Mouse (Mus musculus): ENCODE data around the gene Pno1. TPM values are rescaled to one million over a fixed set of nuclear protein-coding genes. Genes with fewer than 3 reads are reported as not detected.

Gene Pno1
- polyA plus RNA-seq, 1 experiment, result 48.5 TPM

DNA sequence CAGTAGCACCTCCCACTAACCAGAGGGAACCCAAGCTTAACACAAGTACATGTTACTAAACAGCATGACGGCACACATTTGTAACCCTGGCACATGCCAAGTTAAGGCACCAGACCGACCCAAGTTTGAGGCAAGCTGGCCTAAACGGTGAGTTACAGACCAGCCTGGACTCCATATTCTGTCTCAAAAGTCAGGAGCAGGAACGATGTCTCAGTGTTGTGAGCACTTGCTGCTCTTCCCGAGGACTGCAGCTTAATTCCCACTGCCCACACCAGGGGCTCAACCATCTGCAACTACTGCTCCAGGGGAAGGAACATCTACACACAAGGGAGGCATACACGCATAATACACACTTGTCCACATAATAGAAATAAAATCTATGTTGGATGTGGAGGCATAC lies 8.9 kb downstream of the Pno1 start:
- TF ChIP-seq USF1 (IDR thresholded peaks at IDR 0.05; ENCODE audit: low read depth), result no peak
- TF ChIP-seq FOSL1 (IDR thresholded peaks at IDR 0.05; ENCODE audit: insufficient read depth, low read length, poor library complexity, severe bottlenecking), result no peak
- TF ChIP-seq MYOD1 (IDR thresholded peaks at IDR 0.05; ENCODE audit: control insufficient read depth, insufficient read length, low read depth), result no peak
- no peak for TF ChIP-seq CTCF (IDR thresholded peaks at IDR 0.05; ENCODE audit: control insufficient read depth, insufficient read depth, insufficient read length)
- no peak for TF ChIP-seq MYOG (IDR thresholded peaks at IDR 0.05; ENCODE audit: control insufficient read depth, extremely low read depth, insufficient read length)
- no peak for TF ChIP-seq MAX (IDR thresholded peaks at IDR 0.05)
- TF ChIP-seq CEBPB (IDR thresholded peaks at IDR 0.05; ENCODE audit: low read depth), result no peak
- H3K27me3 ChIP-seq (ENCODE audit: control insufficient read depth, insufficient read depth, insufficient read length), result no peaks in the 10 kb centered on the region
- peaks cover 7% of the 10 kb centered on the region for H3K79me3 ChIP-seq (ENCODE audit: low read depth)
- H3K4me3 ChIP-seq (ENCODE audit: insufficient read depth, poor library complexity, severe bottlenecking), result no peak overlapping the region
- peaks cover 94% of the 10 kb centered on the region for H3K36me3 ChIP-seq (ENCODE audit: control insufficient read depth, insufficient read depth)
- peaks cover 27% of the 10 kb centered on the region for H3K79me2 ChIP-seq (ENCODE audit: control insufficient read depth, insufficient read depth)
- H3ac ChIP-seq (ENCODE audit: control insufficient read depth, insufficient read length, low read depth), result no peak overlapping the region

DNA sequence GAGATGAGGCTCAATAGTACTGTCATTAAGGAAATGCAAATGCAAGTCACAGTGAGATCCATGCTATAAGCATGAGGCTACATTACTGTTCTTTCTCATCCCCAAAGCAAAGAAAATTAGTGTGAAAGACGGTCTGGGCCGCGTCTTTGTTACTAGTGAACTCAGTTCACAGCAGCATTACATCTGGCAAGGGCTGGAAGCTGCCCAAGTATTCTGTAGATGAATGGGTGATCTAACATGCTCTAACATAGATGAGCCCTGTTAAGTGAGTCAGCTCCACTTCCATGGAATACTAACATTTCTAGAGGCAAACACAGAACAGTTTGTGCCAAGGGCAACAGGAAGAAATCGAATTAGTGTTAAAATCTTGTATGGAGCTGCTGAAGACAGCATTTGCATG lies 10.4 kb downstream of the Pno1 start:
- H3K79me2 ChIP-seq (ENCODE audit: control insufficient read depth, insufficient read depth), result peaks cover 11% of the 10 kb centered on the region
- H3K4me3 ChIP-seq (ENCODE audit: insufficient read depth, poor library complexity, severe bottlenecking), result no peak overlapping the region
- H3ac ChIP-seq (ENCODE audit: control insufficient read depth, insufficient read length, low read depth), result no peak overlapping the region
- peaks cover 94% of the 10 kb centered on the region for H3K36me3 ChIP-seq (ENCODE audit: control insufficient read depth, insufficient read depth)
- peaks cover 1% of the 10 kb centered on the region for H3K79me3 ChIP-seq (ENCODE audit: low read depth)
- TF ChIP-seq USF1 (IDR thresholded peaks at IDR 0.05; ENCODE audit: low read depth) (no peak), CTCF (IDR thresholded peaks at IDR 0.05; ENCODE audit: control insufficient read depth, insufficient read depth, insufficient read length) (no peak), CEBPB (IDR thresholded peaks at IDR 0.05; ENCODE audit: low read depth) (no peak), MYOD1 (IDR thresholded peaks at IDR 0.05; ENCODE audit: control insufficient read depth, insufficient read length, low read depth) (no peak), MYOG (IDR thresholded peaks at IDR 0.05; ENCODE audit: control insufficient read depth, extremely low read depth, insufficient read length) (no peak), FOSL1 (IDR thresholded peaks at IDR 0.05; ENCODE audit: insufficient read depth, low read length, poor library complexity, severe bottlenecking) (no peak), MAX (IDR thresholded peaks at IDR 0.05) (no peak)
- no peaks in the 10 kb centered on the region for H3K27me3 ChIP-seq (ENCODE audit: control insufficient read depth, insufficient read depth, insufficient read length)

DNA sequence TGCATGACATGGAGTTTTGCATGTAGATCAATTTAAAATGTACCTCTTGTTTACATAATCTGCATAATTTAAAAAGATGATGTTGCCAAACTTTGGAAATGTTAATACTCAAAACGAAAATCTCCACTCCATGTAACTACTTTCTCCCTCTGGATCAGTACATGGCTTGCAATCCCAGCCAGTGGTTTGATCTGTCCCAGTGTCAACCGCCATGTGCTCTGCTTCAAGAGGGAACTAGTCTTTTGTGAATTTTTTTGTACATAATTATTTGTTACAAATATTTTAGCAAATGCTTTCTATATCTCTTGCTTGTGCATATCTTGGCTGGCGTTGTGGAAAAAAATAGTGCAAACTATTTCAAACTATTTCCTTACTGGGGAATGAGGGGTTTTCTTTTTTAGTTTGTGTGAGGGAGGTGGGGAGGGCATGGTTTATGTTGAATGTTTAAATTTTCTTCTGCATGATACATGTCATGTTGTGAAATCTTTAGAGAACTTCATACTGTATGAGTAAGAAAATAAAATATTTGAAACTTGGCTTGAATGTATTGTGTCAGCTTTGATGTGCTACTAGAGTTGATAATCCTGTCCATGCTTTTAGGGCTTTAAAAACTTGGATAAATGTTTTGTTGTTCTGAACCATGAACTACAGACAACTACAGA lies 11.4 kb downstream of the Pno1 start:
- Histone ChIP-seq H3ac (ENCODE audit: control insufficient read depth, insufficient read length, low read depth) (no peak overlapping the region), H3K36me3 (ENCODE audit: control insufficient read depth, insufficient read depth) (peaks cover 95% of the 10 kb centered on the region), H3K79me2 (ENCODE audit: control insufficient read depth, insufficient read depth) (peaks cover 2% of the 10 kb centered on the region), H3K27me3 (ENCODE audit: control insufficient read depth, insufficient read depth, insufficient read length) (no peaks in the 10 kb centered on the region), H3K4me3 (ENCODE audit: insufficient read depth, poor library complexity, severe bottlenecking) (no peak overlapping the region), H3K79me3 (ENCODE audit: low read depth) (no peaks in the 10 kb centered on the region)
- no peak for TF ChIP-seq CEBPB (IDR thresholded peaks at IDR 0.05; ENCODE audit: low read depth)
- TF ChIP-seq MAX (IDR thresholded peaks at IDR 0.05), result no peak
- no peak for TF ChIP-seq MYOG (IDR thresholded peaks at IDR 0.05; ENCODE audit: control insufficient read depth, extremely low read depth, insufficient read length)
- no peak for TF ChIP-seq FOSL1 (IDR thresholded peaks at IDR 0.05; ENCODE audit: insufficient read depth, low read length, poor library complexity, severe bottlenecking)
- no peak for TF ChIP-seq CTCF (IDR thresholded peaks at IDR 0.05; ENCODE audit: control insufficient read depth, insufficient read depth, insufficient read length)

DNA sequence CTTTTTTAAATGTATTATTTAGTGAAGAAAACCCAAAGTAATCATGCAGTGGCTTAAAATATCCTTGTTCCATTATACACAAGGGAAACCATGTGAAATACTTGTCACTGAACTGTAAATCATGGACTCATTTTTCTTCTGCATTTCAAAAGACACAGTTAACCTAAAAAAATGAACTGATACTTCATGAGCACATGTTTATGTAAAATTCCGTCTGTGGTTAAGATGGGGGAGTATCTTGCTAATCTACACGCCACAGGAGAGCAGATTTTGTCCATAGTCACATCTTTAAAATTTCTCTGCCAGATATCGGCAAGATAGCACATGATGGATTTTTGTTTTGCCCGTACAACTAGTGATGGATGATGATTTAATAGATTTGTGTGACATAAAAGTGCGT lies 12.2 kb downstream of the Pno1 start:
- Histone ChIP-seq H3ac (ENCODE audit: control insufficient read depth, insufficient read length, low read depth) (no peak overlapping the region), H3K4me3 (ENCODE audit: insufficient read depth, poor library complexity, severe bottlenecking) (no peak overlapping the region), H3K79me2 (ENCODE audit: control insufficient read depth, insufficient read depth) (no peaks in the 10 kb centered on the region), H3K36me3 (ENCODE audit: control insufficient read depth, insufficient read depth) (peaks cover 95% of the 10 kb centered on the region), H3K79me3 (ENCODE audit: low read depth) (no peaks in the 10 kb centered on the region), H3K27me3 (ENCODE audit: control insufficient read depth, insufficient read depth, insufficient read length) (no peaks in the 10 kb centered on the region)
- TF ChIP-seq CTCF (IDR thresholded peaks at IDR 0.05; ENCODE audit: control insufficient read depth, insufficient read depth, insufficient read length), result no peak
- TF ChIP-seq MAX (IDR thresholded peaks at IDR 0.05), result no peak
- TF ChIP-seq USF1 (IDR thresholded peaks at IDR 0.05; ENCODE audit: low read depth), result no peak
- no peak for TF ChIP-seq FOSL1 (IDR thresholded peaks at IDR 0.05; ENCODE audit: insufficient read depth, low read length, poor library complexity, severe bottlenecking)
- TF ChIP-seq CEBPB (IDR thresholded peaks at IDR 0.05; ENCODE audit: low read depth), result no peak
- TF ChIP-seq MYOD1 (IDR thresholded peaks at IDR 0.05; ENCODE audit: control insufficient read depth, insufficient read length, low read depth), result no peak
- TF ChIP-seq MYOG (IDR thresholded peaks at IDR 0.05; ENCODE audit: control insufficient read depth, extremely low read depth, insufficient read length), result no peak

DNA sequence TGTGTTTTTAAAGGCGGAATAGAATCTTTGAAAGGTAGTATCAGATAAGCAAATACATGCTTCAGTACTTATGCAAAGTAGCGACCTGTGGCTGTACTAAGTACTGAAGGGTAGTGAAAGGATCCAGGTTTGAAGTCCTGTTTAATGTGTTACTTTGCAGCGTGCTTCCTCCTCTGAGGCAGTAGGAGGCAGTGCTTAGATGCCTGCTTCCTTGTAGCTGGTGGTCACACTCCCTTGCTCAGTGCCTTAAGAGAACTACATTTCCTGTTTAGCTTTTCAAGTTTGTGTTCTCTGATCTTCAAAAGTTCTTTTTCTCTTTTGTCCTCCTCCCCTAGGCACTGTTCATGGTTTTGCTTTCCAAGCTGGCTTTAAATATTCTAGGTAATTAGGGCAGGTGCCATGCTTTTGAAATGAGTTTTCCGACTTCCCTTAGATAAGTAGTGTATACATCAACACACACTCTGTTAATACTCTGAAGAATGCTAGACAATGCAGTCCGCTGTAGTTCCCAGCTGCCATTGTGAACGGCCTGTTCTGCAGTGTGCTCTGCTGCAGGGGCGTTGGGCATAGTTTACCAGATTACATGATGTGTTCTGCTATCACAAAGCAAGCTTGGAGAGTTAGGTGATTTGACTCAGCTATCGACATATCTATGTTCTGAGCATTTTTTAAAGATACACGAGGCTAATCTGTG lies 19.1 kb downstream of the Pno1 start:
- Histone ChIP-seq H3K79me2 (ENCODE audit: control insufficient read depth, insufficient read depth) (peaks cover 57% of the 10 kb centered on the region), H3K79me3 (ENCODE audit: low read depth) (peaks cover 25% of the 10 kb centered on the region), H3ac (ENCODE audit: control insufficient read depth, insufficient read length, low read depth) (no peak overlapping the region), H3K4me3 (ENCODE audit: insufficient read depth, poor library complexity, severe bottlenecking) (no peak overlapping the region), H3K36me3 (ENCODE audit: control insufficient read depth, insufficient read depth) (peaks cover 48% of the 10 kb centered on the region), H3K27me3 (ENCODE audit: control insufficient read depth, insufficient read depth, insufficient read length) (no peaks in the 10 kb centered on the region)
- TF ChIP-seq MYOG (IDR thresholded peaks at IDR 0.05; ENCODE audit: control insufficient read depth, extremely low read depth, insufficient read length) (no peak), CTCF (IDR thresholded peaks at IDR 0.05; ENCODE audit: control insufficient read depth, insufficient read depth, insufficient read length) (no peak), FOSL1 (IDR thresholded peaks at IDR 0.05; ENCODE audit: insufficient read depth, low read length, poor library complexity, severe bottlenecking) (no peak), CEBPB (IDR thresholded peaks at IDR 0.05; ENCODE audit: low read depth) (no peak), MAX (IDR thresholded peaks at IDR 0.05) (no peak), MYOD1 (IDR thresholded peaks at IDR 0.05; ENCODE audit: control insufficient read depth, insufficient read length, low read depth) (no peak)

Data from C2C12 (cell line).